Mouse (Mus musculus): ENCODE measurements around the gene Dntt.
A peak's percentile ranks its signal among the peaks of the same experiment; 100 is the strongest.

Gene Dntt

GRCm38 (mm10) chr19:41076906-41077305, 47.8 kb downstream of the Dntt start, which contains the start of gene Opalin:
Gene Opalin, minus strand, starts transcription at chr19:41077113.
- DNase-seq, result no peak

- no peak for DNase-seq
These were observed 52.5 kb downstream of the Dntt start for GRCm38 (mm10) chr19:41081589-41081988.

GRCm38 (mm10) chr19:41083646-41084045, 54.6 kb downstream of the Dntt start:
- DNase-seq, result no peak

GRCm38 (mm10) chr19:41086289-41086688, 57.2 kb downstream of the Dntt start:
- no peak for DNase-seq

- peak; percentile 75 to 88 for DNase-seq
These were observed 57.6 kb downstream of the Dntt start for GRCm38 (mm10) chr19:41086700-41087099.

GRCm38 (mm10) chr19:41087901-41088300, 58.8 kb downstream of the Dntt start:
- DNase-seq, result no peak

- DNase-seq, result no peak
These were observed 59.4 kb downstream of the Dntt start for GRCm38 (mm10) chr19:41088491-41088890.

- peak; percentile 63 to 74 for DNase-seq
These were observed 60.8 kb downstream of the Dntt start for GRCm38 (mm10) chr19:41089833-41090232.

GRCm38 (mm10) chr19:41091901-41092300, 62.8 kb downstream of the Dntt start:
- DNase-seq, result no peak

GRCm38 (mm10) chr19:41097038-41097437, 68.0 kb downstream of the Dntt start:
- no peak for DNase-seq

- peak; percentile 44 to 49 for DNase-seq
These were observed 71.8 kb downstream of the Dntt start for GRCm38 (mm10) chr19:41100863-41101262.

GRCm38 (mm10) chr19:41101390-41101789, 72.3 kb downstream of the Dntt start:
- DNase-seq, result peak; percentile 94 to 95

- DNase-seq, result peak; percentile 28 to 45
These were observed 75.8 kb downstream of the Dntt start for GRCm38 (mm10) chr19:41104922-41105321.

- no peak for DNase-seq
These were observed 78.5 kb downstream of the Dntt start for GRCm38 (mm10) chr19:41107530-41107929.

GRCm38 (mm10) chr19:41108666-41109065, 79.6 kb downstream of the Dntt start:
- no peak for DNase-seq
